Mouse (Mus musculus) thymus, adult 2 months (tissue): ENCODE results near the gene Atf6b.

ENCODE experiments used
- CTCF ChIP-seq: fragments of 200-500 bp; IDR thresholded peaks from 2 replicates; pipeline ENCODE4 v1.5.1; 2012; ENCODE audit warnings: mild to moderate bottlenecking, control low read depth, low read length, moderate library complexity, borderline replicate concordance; ENCODE audit not compliant: control insufficient read depth, poor library complexity, insufficient read depth; ENCODE audit errors: extremely low read depth
- POLR2A ChIP-seq: fragments of 200-500 bp; IDR thresholded peaks from 2 replicates; pipeline ENCODE4 v1.6.1; 2012; ENCODE audit warnings: mild to moderate bottlenecking, low read length, control low read depth, moderate library complexity; ENCODE audit not compliant: control insufficient read depth, poor library complexity, insufficient read depth; ENCODE audit errors: extremely low read depth

- TF ChIP-seq POLR2A (no peak), CTCF (no peak)
Observed at GRCm38 (mm10) chr17:34643379-34643778, 3.6 kb upstream of the Atf6b start.
